Mouse (Mus musculus) hematopoietic stem cell, adult 5-6 weeks (primary cell): ENCODE data around the gene Lhx1. TPM values are rescaled to one million over a fixed set of nuclear protein-coding genes. Genes with fewer than 3 reads are reported as not detected.

Source experiments
- ATAC-seq, 2 experiments: fragments of 125-278 bp in 1 of 2; replicated peaks in 1 of 2; 2 replicates each; pipeline ENCODE4 v1.8.0; 2016 to 2017; ENCODE audit warnings: inconsistent platforms in 2 of 2, mild to moderate bottlenecking in 2 of 2, moderate number of reproducible peaks in 2 of 2, low read depth in 1 of 2, moderate TSS enrichment in 1 of 2; ENCODE audit not compliant: low FRiP score in 2 of 2, poor library complexity in 2 of 2, severe bottlenecking in 2 of 2, insufficient read depth in 1 of 2, low TSS enrichment in 1 of 2
- total RNA-seq: library from RNA; stranded (forward); fragments of 172-1452, 232-1000 nt; gene quantifications from 2 replicates; pipeline ENCODE4 v1.2.3, GENCODE M21; 2017

Gene Lhx1
- total RNA-seq, 1 experiment from 2014 or later = not detected

DNA sequence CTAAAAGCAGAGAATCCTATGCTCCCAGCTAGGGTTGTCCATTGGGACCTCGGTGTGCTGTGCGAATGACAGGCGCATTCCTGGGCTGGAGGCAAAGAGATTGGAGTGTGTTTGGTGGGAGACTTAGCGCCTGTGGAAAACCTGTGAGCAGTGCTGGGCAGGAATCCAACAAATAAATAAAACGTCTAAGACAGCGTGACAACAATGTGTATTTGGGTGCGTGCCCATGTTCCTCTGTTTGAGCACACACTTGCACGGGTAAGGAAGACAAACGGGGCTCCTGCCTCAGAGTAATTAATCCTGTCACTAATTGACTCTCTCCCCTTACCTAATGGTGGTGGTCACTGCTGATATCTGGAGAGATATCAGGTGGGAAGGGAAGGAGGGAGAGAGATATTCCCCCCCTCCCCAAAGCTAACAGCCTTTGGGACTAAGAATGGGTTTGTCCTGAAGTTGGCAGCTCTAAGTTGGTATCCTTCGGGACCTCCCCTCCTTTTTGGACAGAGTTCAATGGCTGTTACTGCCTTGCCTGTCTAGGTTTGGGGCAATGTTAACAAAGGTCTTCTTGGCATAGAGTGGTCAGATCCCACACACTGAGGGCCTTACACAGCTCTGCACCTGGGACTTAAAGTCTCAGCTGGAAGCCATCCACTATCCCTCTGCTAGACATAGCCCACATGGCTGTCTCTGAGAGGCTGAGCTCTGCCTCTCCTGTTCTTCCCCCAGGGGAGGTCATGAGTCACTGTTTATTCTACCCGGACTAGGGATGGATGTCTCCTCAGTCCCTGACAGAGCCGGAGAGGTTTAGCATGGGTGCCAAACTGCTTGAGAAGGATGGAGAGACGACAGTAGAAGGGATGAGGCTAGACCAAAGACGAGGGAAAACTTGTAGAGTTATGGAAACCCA lies 4.7 kb upstream of the Lhx1 start:
- ATAC-seq = no peak

DNA sequence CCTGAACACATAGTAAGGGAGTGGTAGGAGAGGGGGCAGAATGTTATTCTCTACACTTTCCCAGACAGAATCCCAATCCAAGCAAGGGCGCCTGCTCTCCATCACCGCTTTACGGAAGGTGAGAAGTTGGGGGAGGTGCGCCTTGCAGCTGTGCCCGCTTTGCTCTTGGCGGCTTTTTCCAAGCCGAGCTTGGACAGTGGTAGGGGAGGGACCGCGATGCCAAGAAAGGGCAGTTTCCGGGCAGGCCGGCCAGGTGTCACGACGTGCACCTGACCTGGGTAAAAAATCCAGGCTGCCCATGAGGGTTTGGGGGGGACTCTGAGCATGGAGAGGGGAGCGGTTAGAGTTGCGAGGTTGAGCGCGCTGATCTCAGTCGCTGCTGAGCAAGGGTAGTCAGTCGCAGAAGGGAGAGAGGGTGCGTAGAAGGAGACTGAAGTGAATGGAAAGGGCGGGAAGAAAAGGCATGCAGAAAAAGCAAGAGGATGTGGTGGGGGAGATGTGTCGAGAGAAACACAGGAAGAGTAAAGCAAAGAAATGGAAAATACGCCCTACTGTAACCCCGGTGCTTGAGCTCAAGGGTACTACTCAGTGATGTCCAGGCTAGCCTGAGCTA lies 3.9 kb upstream of the Lhx1 start:
- no peak for ATAC-seq

DNA sequence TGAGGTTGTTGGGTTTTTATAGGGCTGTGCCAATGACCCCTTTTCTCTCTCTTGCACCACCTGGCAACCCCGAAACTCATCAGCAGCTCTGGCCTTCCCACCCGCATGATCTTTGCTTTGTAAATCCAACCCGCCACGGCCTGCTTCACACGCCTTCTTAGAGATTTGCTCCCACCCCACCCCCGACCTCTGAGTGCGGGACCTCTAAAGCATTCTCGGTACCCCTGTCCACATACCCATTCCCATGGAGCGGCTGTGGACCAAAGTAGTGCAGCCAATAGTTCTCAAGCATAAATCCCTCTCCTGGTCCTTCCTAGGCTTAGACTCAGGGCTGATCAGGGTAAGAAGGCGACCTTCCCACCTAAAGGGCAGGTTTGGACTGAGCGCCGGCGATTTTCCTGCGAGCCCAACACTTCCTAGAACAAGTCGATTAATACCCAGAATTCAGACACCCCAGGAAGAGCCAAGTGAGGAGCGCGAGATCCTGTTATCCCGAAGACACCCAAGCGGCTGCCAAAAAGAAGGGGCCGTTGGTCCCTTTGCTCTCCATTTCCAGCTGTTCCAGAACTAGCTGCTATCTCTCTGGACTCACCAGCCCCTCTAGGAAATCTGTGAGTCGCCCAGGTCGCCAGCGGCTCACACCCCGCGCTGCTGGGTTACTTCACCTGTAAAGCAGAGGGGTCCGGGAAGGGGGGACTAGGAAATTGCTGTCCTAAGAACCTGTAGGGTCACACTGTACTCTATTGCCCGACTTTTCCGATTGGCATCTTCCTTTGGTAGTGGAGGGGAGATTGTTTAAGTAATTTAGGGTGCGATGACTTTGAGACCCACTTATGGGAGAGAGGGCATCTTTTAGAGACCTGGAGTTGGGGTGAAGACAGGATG lies 1.9 kb upstream of the Lhx1 start:
- ATAC-seq = no peak

DNA sequence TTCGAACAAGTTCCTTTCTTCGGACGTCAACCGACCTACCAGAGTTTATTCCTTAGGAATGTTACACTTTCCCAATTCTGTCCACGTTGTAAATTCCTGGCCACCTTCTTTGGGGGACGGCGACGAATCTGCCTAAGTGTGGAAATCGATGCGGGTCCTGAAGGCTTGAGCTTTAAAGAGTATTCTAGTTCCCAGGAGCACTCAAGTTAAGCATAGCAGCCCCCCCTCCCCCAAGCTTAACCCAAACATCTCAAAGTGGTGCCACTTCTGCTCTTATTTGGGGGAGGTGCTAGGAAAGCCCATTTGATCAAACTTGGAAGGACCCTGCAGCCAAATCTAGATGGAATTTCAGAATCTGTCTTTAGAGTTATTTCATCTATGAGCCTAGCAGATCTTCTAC lies 1.1 kb upstream of the Lhx1 start:
- no peak for ATAC-seq

DNA sequence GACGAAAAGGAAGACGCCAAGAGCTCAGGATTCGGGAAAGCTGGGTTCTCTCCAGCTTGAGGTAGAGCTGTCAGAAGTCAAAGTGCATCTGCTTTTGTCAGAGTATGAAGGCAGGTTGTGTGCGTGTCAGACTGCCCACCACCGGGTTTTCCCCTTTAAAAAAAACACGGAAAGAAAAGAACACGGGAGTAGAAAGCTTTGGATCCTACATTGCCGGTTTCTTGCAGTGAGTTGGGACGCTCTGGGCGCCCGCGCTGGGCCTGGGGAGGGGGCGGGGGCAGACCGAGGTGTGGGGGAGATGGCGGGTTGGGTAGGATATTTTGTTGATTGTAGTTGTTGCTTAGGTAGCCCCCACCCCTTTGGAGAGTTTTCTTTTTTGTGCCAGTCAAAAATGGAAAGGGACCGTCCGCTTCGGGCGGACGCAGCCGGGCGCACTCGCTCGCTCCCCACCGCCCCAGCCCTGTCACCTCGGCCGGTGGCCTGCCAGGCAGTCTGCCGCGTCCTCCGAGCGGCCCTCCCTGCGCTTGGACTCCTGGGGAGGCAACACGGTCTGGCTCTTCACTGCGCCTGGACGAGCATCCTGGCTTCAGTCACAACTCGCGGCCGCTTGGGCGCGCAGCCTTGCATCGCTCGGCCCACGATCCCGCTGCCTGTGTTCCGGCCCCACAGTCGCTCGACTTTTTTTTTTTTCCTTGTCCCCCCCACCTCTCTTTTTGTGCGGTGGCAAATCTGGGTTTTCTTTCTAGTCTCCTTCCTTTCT lies 644 bp downstream of the Lhx1 start:
- ATAC-seq = no peak

DNA sequence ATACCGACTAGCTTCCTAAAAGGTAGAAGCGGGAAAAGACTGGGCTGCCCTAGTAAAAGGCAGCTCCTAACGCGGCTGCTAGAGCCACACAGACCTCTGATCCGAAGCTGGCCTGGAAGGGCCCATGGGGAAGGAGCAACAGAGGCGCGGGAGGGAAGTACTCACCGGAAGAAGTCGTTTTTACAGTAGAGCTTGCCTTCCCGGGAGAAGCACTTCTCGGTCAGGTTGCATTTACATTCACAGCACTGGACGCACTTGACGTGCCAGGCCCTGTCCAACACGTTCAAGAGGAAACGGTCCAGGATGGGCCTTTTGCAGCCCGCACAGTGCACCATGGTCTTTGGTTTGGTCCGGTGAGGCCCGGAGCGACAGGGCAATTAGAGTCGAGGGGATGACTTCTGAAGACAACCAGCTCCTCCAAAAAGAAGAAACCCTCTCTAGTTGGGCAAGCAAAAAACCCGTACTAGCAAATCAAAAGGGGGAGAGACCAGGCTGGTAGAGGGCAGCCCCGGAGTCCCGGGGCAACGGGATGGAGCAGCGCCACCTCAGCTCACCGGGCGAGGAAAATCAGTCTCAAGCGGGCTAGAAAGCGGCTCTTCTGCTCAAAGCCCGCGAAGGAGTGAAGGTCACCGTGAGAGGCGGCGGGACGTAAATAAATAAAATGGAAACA lies 1.4 kb downstream of the Lhx1 start:
- no peak for ATAC-seq

GRCm38 (mm10) chr11:84523321-84523831 lies 2.0 kb downstream of the Lhx1 start:
- no peak for ATAC-seq

- ATAC-seq = peak; percentile 40 to 41; a peak in 3 of 4 replicates
These were observed 2.6 kb downstream of the Lhx1 start for GRCm38 (mm10) chr11:84522577-84523320.

DNA sequence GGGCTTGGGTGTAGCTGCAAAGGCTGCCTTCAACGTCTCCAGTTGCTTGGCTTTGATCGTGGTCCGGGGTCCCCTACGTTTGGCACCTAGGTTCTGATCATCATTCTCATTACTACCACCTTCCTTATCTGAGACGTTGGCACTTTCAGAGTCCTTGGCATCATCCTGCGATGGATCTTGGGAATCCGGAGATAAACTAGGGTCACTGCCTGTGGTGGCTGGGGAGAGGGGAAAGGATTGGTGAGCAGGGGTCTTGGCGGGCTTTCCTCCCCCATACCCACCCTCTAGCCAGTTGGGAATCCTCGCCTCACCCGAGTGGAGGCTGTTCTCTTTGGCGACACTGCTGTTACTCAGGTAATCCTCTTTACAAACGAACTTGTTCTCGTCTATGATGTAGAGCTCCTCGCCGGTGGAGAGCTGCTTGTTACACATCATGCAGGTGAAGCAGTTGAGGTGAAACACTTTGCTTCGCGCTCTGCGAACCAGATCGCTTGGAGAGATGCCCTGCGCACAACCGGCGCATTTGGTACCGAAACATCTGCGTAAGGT lies 3.5 kb downstream of the Lhx1 start:
- ATAC-seq = no peak

- ATAC-seq = no peak
These were observed 4.3 kb downstream of the Lhx1 start for GRCm38 (mm10) chr11:84521071-84521390.

GRCm38 (mm10) chr11:84520269-84521070 lies 4.9 kb downstream of the Lhx1 start:
- no peak for ATAC-seq

DNA sequence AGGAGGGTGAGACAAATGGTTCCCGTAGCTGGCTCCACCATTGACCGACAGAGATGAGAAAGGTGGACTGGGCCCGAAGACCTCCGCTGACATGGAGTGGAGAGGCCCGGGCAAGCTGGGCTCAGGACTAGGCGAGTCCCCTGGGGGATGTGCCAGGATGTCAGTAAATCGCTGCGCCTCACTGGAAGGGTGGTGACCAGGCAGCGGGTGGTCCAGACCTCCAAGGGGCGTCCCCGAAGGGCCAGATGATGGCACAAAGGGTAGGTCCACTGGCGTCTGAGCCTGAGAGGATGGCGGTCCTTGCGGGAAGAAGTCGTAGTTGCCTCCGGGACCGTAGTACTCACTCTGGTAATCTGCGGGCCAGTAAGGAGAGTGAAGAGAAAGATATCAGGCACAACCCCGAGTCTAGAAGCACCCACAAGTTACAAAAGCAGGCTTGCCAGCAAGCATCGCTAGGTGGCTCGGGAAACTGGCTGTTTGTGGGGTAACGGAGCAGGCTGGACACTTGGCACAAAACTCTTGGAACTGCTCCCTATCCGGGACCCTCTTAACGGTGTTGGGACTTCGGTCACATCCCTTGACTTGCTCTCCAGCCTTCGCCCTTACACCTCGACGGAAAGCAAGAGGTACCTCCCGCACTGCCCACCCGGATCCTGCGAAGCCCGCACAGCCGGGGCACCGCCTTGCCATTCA lies 5.6 kb downstream of the Lhx1 start:
- ATAC-seq = no peak

- no peak for ATAC-seq
These were observed 6.3 kb downstream of the Lhx1 start for GRCm38 (mm10) chr11:84519036-84519435.

- no peak for ATAC-seq
These were observed 7.1 kb downstream of the Lhx1 start for GRCm38 (mm10) chr11:84518261-84518660.

GRCm38 (mm10) chr11:84517431-84517830 lies 7.9 kb downstream of the Lhx1 start:
- no peak for ATAC-seq
